Mouse (Mus musculus): ENCODE data around the gene Cpsf4l. TPM values are rescaled to one million over a fixed set of nuclear protein-coding genes. Genes with fewer than 3 reads are reported as not detected.

Gene Cpsf4l
- total RNA-seq (2021) = not detected
- long read RNA-seq = 0 reads

GRCm38 (mm10) chr11:113709731-113710256, at the start of gene Cpsf4l:
Gene Cpsf4l, minus strand, starts transcription at chr11:113710017.
- DNase-seq (ENCODE audit: low spot score in 2 of 2) = no peak

- no peak for DNase-seq (ENCODE audit: low spot score in 2 of 2)
Observed at GRCm38 (mm10) chr11:113758851-113759250, 49.0 kb upstream of the Cpsf4l start.

GRCm38 (mm10) chr11:113756578-113756977, 46.8 kb upstream of the Cpsf4l start:
- no peak for DNase-seq (ENCODE audit: low spot score in 2 of 2)

DNA sequence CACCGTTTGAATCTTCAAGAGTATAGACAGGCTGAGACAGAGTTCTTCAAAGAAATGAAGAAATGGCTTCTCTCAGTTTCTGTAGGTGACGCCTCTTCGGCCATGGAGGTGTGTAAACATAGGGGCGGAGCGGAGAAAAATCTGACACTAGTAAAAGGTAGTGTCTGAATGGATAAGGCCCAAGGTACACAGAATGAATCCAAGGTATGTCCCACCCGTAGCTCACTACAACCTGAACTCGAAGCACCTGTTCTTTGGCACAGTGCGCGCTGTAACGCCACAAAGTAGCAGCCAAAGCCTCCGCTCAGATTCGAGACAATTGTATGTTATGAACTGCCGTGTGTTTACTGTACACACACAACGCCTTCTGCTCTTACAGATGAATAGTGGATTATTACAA, 46.1 kb upstream of the Cpsf4l start:
- no peak for DNase-seq (ENCODE audit: low spot score in 2 of 2)

- no peak for DNase-seq (ENCODE audit: low spot score in 2 of 2)
Observed at GRCm38 (mm10) chr11:113754845-113755244, 45.0 kb upstream of the Cpsf4l start.

- DNase-seq (ENCODE audit: low spot score in 2 of 2) = no peak
Observed at GRCm38 (mm10) chr11:113752685-113753430, 43.0 kb upstream of the Cpsf4l start.

GRCm38 (mm10) chr11:113752158-113752661, 42.4 kb upstream of the Cpsf4l start:
- no peak for DNase-seq (ENCODE audit: low spot score in 2 of 2)

GRCm38 (mm10) chr11:113751484-113752084, 41.8 kb upstream of the Cpsf4l start, which contains the start of gene Cdc42ep4:
Gene Cdc42ep4, minus strand, starts transcription at chr11:113751881.
- peak; percentile 56 to 85 for DNase-seq (ENCODE audit: low spot score in 2 of 2)

- peak; percentile 40 to 74 for DNase-seq (ENCODE audit: low spot score in 2 of 2)
Observed at GRCm38 (mm10) chr11:113750571-113751483, 41.0 kb upstream of the Cpsf4l start.

GRCm38 (mm10) chr11:113749749-113750351, 40.0 kb upstream of the Cpsf4l start:
- peak in 1 of 2 experiments; percentile 49 for DNase-seq (ENCODE audit: low spot score in 2 of 2)

GRCm38 (mm10) chr11:113748797-113749521, 39.1 kb upstream of the Cpsf4l start:
- DNase-seq (ENCODE audit: low spot score in 2 of 2) = no peak

GRCm38 (mm10) chr11:113747725-113748380, 38.0 kb upstream of the Cpsf4l start:
- no peak for DNase-seq (ENCODE audit: low spot score in 2 of 2)

DNA sequence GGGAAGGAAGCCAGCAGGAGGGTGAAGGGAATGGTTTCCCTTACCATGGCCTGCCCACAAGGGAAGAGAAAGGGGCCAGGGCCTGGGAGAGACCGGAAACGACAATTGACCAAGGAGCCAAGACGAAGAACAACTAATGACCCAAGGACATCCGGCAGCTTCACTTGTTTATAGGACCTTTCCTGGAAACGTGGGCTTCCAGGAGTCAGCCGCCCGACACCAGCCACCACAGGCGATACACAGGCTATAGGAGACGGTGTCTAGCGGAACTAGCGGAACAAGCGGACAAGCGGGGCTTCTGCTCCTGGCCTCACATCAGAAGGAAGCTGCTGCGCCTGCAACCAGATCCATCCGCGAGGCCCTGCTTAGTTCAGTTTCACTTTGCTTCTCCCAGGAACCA, 37.2 kb upstream of the Cpsf4l start:
- DNase-seq (ENCODE audit: low spot score in 2 of 2) = no peak

DNA sequence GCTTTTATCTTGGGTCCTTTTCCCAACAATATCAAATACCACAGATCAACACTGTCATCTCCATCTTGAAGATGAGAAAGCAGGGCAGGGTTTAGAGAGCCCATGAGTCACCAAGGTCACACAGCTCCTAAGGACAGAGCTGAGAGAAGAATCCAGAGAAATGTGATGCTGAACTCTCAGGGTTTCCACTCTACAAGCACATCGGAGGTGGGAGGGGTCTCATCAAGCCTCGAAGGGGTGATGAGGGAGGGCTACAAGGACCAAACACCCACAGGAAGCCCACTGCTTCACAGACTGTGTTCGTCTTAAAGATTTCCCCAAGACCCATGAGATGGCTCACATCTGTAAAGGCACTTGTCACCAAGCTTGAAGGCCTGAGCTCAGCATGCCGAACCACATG, 36.1 kb upstream of the Cpsf4l start:
- DNase-seq (ENCODE audit: low spot score in 2 of 2) = no peak

DNA sequence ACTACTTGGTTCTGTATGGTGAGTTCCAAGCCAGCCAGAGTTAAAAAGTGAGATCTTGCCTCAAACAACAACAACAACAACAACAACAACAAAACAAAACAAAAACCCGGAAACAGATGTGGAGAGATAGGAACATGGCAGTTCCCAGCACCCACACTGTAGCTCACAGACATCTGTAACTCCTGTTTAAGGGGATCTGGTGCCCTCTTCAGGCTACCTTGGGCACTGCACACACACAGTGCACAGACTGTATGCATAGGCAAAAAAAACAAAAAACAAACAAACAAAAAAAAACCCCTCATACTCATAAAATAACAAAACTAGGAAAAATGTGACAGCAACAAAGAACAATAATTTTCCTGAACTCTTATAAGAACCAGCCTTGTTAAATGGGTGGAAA, 33.2 kb upstream of the Cpsf4l start:
- DNase-seq (ENCODE audit: low spot score in 2 of 2) = no peak

DNA sequence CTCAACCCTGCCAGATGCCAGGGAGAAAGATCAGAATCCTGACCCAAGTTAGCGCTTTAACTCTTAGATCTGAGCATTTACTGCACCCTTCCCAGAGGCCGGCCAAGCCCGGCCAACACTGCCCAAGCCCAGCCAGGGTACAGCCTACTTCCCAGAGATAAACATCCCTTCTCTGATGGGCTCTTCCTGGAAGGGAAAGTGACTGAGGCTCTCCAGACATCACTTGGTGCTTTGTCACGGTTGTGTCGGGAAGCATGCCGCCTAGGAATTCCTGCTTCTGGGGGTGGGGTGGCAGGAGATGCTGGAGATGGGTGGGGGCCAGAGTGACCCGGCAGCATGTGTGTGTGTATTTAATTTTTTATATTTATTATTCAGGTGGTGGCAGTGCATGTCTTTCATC, 30.3 kb upstream of the Cpsf4l start:
- DNase-seq (ENCODE audit: low spot score in 2 of 2) = no peak

GRCm38 (mm10) chr11:113739213-113739612, 29.4 kb upstream of the Cpsf4l start:
- no peak for DNase-seq (ENCODE audit: low spot score in 2 of 2)

DNA sequence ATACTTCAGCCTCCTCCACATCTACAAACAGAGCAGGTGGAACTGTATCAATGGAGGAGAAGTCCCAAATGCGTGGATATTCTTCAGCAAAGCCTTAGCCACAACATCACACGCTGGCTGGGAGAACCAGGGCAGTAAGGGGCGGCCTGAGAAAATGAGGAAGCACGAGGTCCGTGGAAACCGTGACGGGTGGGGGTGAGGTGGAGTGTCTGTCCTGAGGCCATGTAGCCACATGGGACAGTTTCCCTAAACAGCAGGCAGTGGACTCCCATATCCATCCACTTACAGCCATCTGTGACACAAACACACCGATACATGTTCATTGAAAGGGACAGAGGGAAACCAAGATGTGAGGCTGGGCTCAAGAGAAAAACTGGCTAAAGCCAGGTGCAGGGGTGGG, 28.1 kb upstream of the Cpsf4l start:
- no peak for DNase-seq (ENCODE audit: low spot score in 2 of 2)

DNA sequence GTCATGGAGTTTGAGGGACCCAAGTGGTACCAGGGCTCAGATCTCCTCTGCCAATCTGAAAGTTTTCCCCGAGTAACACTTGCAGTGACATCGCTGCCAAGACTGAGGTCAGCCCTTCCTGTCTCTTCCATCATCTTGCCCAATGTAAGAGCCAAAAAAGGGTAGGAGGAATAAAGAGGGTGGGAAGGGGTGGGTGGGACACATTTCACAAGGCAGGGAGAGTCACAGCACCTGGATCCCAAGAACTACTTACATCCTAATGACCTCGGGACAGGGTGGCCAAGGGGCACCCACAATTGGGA, 27.7 kb upstream of the Cpsf4l start:
- DNase-seq (ENCODE audit: low spot score in 2 of 2) = no peak
